Mouse (Mus musculus): ENCODE data around the gene Relb. TPM values are rescaled to one million over a fixed set of nuclear protein-coding genes. Genes with fewer than 3 reads are reported as not detected.
A peak's percentile ranks its signal among the peaks of the same experiment; 100 is the strongest.

Relb gene
- total and polyA plus RNA-seq, 3 experiments: 44.0 to 59.6 (median 58.1) TPM

GRCm38 (mm10) chr7:19579751-19580150 is 49.5 kb downstream of the Relb start:
- peak overlapping the region; percentile 58; the same call in 1 of the 2 replicates for H3K4me2 ChIP-seq (ENCODE audit: insufficient read depth, low read depth, poor library complexity, severe bottlenecking)

GRCm38 (mm10) chr7:19578436-19578835 is 50.8 kb downstream of the Relb start:
- Histone ChIP-seq H3K27me3 (replicated peaks) (no peaks in the 10 kb centered on the region), H3K4me3 (replicated peaks in 1 of 3; ENCODE audit: low read depth in 2 of 3, low read length in 2 of 3, poor library complexity in 1 of 3) (peak overlapping the region; percentile 61 to 82 (median 76)), H3K4me1 (ENCODE audit: control insufficient read depth in 1 of 2, insufficient read depth in 2 of 2) (peaks cover 17 to 63% of the 10 kb centered on the region in 2 experiments), H3K9me3 (replicated peaks; ENCODE audit: low read length) (no peaks in the 10 kb centered on the region), H3K4me2 (ENCODE audit: insufficient read depth, low read depth, poor library complexity, severe bottlenecking) (peak overlapping the region; percentile 58), H3K36me3 (replicated peaks in 1 of 2; ENCODE audit: control insufficient read depth in 1 of 2, insufficient read depth in 1 of 2, low read length in 1 of 2) (peaks cover 30 to 41% of the 10 kb centered on the region in 2 experiments), H3K9ac (ENCODE audit: insufficient read depth, low read depth) (peak overlapping the region; percentile 88), H3K27ac (ENCODE audit: insufficient read depth, low read depth) (peak overlapping the region; percentile 95), H3K79me2 (replicated peaks; ENCODE audit: control insufficient read depth, extremely low read depth, insufficient read depth, poor library complexity, severe bottlenecking) (peaks cover 31% of the 10 kb centered on the region)
- no peak for TF ChIP-seq IRF4 (IDR thresholded peaks at IDR 0.05; ENCODE audit: low read depth, low read length)
- no peak for TF ChIP-seq RCOR1 (conservative IDR thresholded peaks at IDR 0.05; ENCODE audit: low read depth, low read length)
- TF ChIP-seq MEF2A (IDR thresholded peaks at IDR 0.05; ENCODE audit: borderline replicate concordance, low read depth, low read length): no peak
- no peak for TF ChIP-seq CHD2 (IDR thresholded peaks at IDR 0.05; ENCODE audit: low read length)
- TF ChIP-seq NRF1 (IDR thresholded peaks at IDR 0.05; ENCODE audit: low read depth, low read length): no peak
- no peak for TF ChIP-seq ZC3H11A (IDR thresholded peaks at IDR 0.05; ENCODE audit: low read depth, low read length)
- no peak for TF ChIP-seq MAZ (IDR thresholded peaks at IDR 0.05; ENCODE audit: low read depth, low read length)
- no peak for TF ChIP-seq RAD21 (IDR thresholded peaks at IDR 0.05; ENCODE audit: low read depth, low read length)
- no peak for TF ChIP-seq KAT2A (IDR thresholded peaks at IDR 0.05; ENCODE audit: insufficient replicate concordance, low read length)
- TF ChIP-seq PAX5 (IDR thresholded peaks at IDR 0.05; ENCODE audit: low read length): no peak
- TF ChIP-seq POLR2A (IDR thresholded peaks at IDR 0.05; ENCODE audit: low read depth, low read length): no peak
- TF ChIP-seq USF1 (IDR thresholded peaks at IDR 0.05; ENCODE audit: low read depth, low read length): no peak
- no peak for TF ChIP-seq USF2 (conservative IDR thresholded peaks at IDR 0.05; ENCODE audit: low read depth, low read length)
- no peak for TF ChIP-seq SMC3 (IDR thresholded peaks at IDR 0.05; ENCODE audit: low read depth, low read length)
- TF ChIP-seq MAX (IDR thresholded peaks at IDR 0.05; ENCODE audit: low read length): no peak
- TF ChIP-seq CHD1 (IDR thresholded peaks at IDR 0.05; ENCODE audit: low read depth, low read length): peak; percentile 10; the same call in 1 of the 2 replicates
- no peak for TF ChIP-seq TCF12 (IDR thresholded peaks at IDR 0.05; ENCODE audit: low read depth, low read length)
- no peak for TF ChIP-seq ZKSCAN1 (IDR thresholded peaks at IDR 0.05; ENCODE audit: borderline replicate concordance, low read depth, low read length)
- no peak for TF ChIP-seq EP300 (IDR thresholded peaks at IDR 0.05; ENCODE audit: low read length)
- 0 out of 2 replicates have a peak, but pooled peaks have one; percentile 16 for TF ChIP-seq BHLHE40 (IDR thresholded peaks at IDR 0.05; ENCODE audit: low read depth, low read length)
- no peak for TF ChIP-seq CTCF (conservative IDR thresholded peaks at IDR 0.05 in 1 of 2, IDR thresholded peaks at IDR 0.05 in 1 of 2; ENCODE audit: low read depth in 2 of 2, low read length in 2 of 2)
- TF ChIP-seq UBTF (IDR thresholded peaks at IDR 0.05; ENCODE audit: low read depth, low read length): no peak
- 0 out of 2 replicates have a peak, but pooled peaks have one; percentile 20 for TF ChIP-seq TBP (conservative IDR thresholded peaks at IDR 0.05; ENCODE audit: low read depth, low read length)
- no peak for TF ChIP-seq E2F4 (IDR thresholded peaks at IDR 0.05; ENCODE audit: insufficient replicate concordance, low read depth, low read length)
- TF ChIP-seq JUN (IDR thresholded peaks at IDR 0.05; ENCODE audit: insufficient read depth, low read depth, low read length): no peak
- TF ChIP-seq ZMIZ1 (IDR thresholded peaks at IDR 0.05; ENCODE audit: low read depth, low read length): no peak; the same call in 1 of the 2 replicates
- no peak for TF ChIP-seq MAFK (IDR thresholded peaks at IDR 0.05; ENCODE audit: insufficient replicate concordance, low read length)
- TF ChIP-seq JUND (conservative IDR thresholded peaks at IDR 0.05; ENCODE audit: low read depth, low read length): no peak
- 0 out of 2 replicates have a peak, but pooled peaks have one; percentile 1 for TF ChIP-seq ELF1 (IDR thresholded peaks at IDR 0.05; ENCODE audit: low read depth, low read length)
- 0 out of 2 replicates have a peak, but pooled peaks have one; percentile 1 for TF ChIP-seq HCFC1 (IDR thresholded peaks at IDR 0.05; ENCODE audit: low read depth, low read length)
- TF ChIP-seq ETS1 (conservative IDR thresholded peaks at IDR 0.05; ENCODE audit: low read depth, low read length): no peak
- TF ChIP-seq GABPA (IDR thresholded peaks at IDR 0.05; ENCODE audit: insufficient replicate concordance, low read depth, low read length): no peak
- DNase-seq (ENCODE audit: extremely low read depth): peak; percentile 53
- dilution Hi-C loops (cut with MboI; ENCODE audit: extremely low pct_ligation_motif_present, extremely low pct_unique_long_range_greater_than_20kb, low sequenced_read_pairs) (no loop called here), in situ Hi-C loops (cut with MboI; ENCODE audit: low pct_ligation_motif_present, low pct_unique_long_range_greater_than_20kb, low sequenced_read_pairs) (loop anchor here (10.0 kb wide), 1 partner anchor 74 kb away; the partner anchor contains the start of genes Bloc1s3 and Trappc6a)

More at GRCm38 (mm10) chr7:19579751-19580150, 49.5 kb downstream of the Relb start:
- dilution Hi-C loops (cut with MboI; ENCODE audit: extremely low pct_ligation_motif_present, extremely low pct_unique_long_range_greater_than_20kb, low sequenced_read_pairs): no loop called here
- TF ChIP-seq ZMIZ1 (IDR thresholded peaks at IDR 0.05; ENCODE audit: low read depth, low read length): peak; percentile 44; the same call in 1 of the 2 replicates
- TF ChIP-seq JUN (IDR thresholded peaks at IDR 0.05; ENCODE audit: insufficient read depth, low read depth, low read length): no peak
- Histone ChIP-seq H3K4me1 (ENCODE audit: control insufficient read depth in 1 of 2, insufficient read depth in 2 of 2) (peaks cover 15 to 57% of the 10 kb centered on the region in 2 experiments), H3K79me2 (replicated peaks; ENCODE audit: control insufficient read depth, extremely low read depth, insufficient read depth, poor library complexity, severe bottlenecking) (peaks cover 31% of the 10 kb centered on the region), H3K4me3 (replicated peaks in 1 of 3; ENCODE audit: low read depth in 2 of 3, low read length in 2 of 3, poor library complexity in 1 of 3) (peak overlapping the region in 2 of 3 experiments; percentile 7 to 61), H3K9ac (ENCODE audit: insufficient read depth, low read depth) (peak overlapping the region; percentile 88; the same call in 1 of the 2 replicates), H3K36me3 (replicated peaks in 1 of 2; ENCODE audit: control insufficient read depth in 1 of 2, insufficient read depth in 1 of 2, low read length in 1 of 2) (peaks cover 43 to 54% of the 10 kb centered on the region in 2 experiments), H3K27ac (ENCODE audit: insufficient read depth, low read depth) (peak overlapping the region; percentile 95), H3K27me3 (replicated peaks) (no peaks in the 10 kb centered on the region), H3K9me3 (replicated peaks; ENCODE audit: low read length) (no peaks in the 10 kb centered on the region)
- in situ Hi-C loops (cut with MboI; ENCODE audit: low pct_ligation_motif_present, low pct_unique_long_range_greater_than_20kb, low sequenced_read_pairs): loop anchor here (10.0 kb wide), 1 partner anchor 75 kb away; the partner anchor contains the start of genes Bloc1s3 and Trappc6a
- DNase-seq (ENCODE audit: extremely low read depth): no peak
